Mouse (Mus musculus) kidney, postnatal 36 days (tissue): Measurements from ENCODE around the gene Fbp1.
"Not testable (repeated sequence)": the region's sequence is repeated elsewhere in the genome, so short reads cannot be mapped to it uniquely, and the experiment has no call there.

Experiments
- DNase-seq, 2 experiments: peaks; one replicate each; pipeline ENCODE4 v3.0.0; 2021 to 2022; ENCODE audit warnings: mixed read lengths in 2 of 2

The Fbp1 gene

GRCm38 (mm10) chr13:62815705-62816104, 72.4 kb downstream of the Fbp1 start:
- DNase-seq, result not testable (repeated sequence)
